ENCODE assay signal across 8 mouse cellular contexts in genomic region chr19:46086337-46086736, GRCm38 (mm10). TPM values are rescaled to one million over a fixed set of nuclear protein-coding genes. Genes with fewer than 3 reads are reported as not detected.
DNase-seq lines count a peak whose midpoint lies in the region; ATAC-seq lines count a peak whose summit lies in the region.

No protein-coding gene starts in this region.

- H3K27me3 ChIP-seq in heart, embryonic 11.5 days (ENCODE audit: control insufficient read depth, insufficient read depth, low read length), result no peaks in the 10 kb centered on the region

- DNase-seq in heart, postnatal 14 days, result peak; percentile 49 to 70
- DNase-seq in CD4-positive, CD25-positive, alpha-beta regulatory T cell, adult 2 months (ENCODE audit: low read depth, low spot score), result peak; percentile 86
- peak; percentile 64 for DNase-seq in WW6 (ENCODE audit: low read depth, low spot score)
- peak; percentile 62 for DNase-seq in embryo, embryonic 11 days
- peak; percentile 37 for DNase-seq in layer of hippocampus, adult 9-11 months
- peak; percentile 48 for DNase-seq in thymus, postnatal 25 days

- H3K9me3 ChIP-seq in heart, embryonic 11.5 days (replicated peaks; ENCODE audit: control insufficient read depth, low read length), result no peaks in the 10 kb centered on the region

- no peak overlapping the region for H3K4me2 ChIP-seq in heart, embryonic 11.5 days

- H3K4me3 ChIP-seq in heart, embryonic 11.5 days (ENCODE audit: low read depth, low read length), result no peak overlapping the region

- no peak overlapping the region for H3K27ac ChIP-seq in heart, embryonic 11.5 days (ENCODE audit: low read depth, low read length)

- peaks cover 37% of the 10 kb centered on the region for H3K36me3 ChIP-seq in heart, embryonic 11.5 days (ENCODE audit: control insufficient read depth, insufficient read depth, low read length)

- peaks cover 7% of the 10 kb centered on the region; the same call in 1 of the 2 replicates for H3K4me1 ChIP-seq in heart, embryonic 11.5 days (ENCODE audit: control insufficient read depth, insufficient read depth, low read length)

- intact Hi-C loops in heart, postnatal 14 days (cut with DNase I), result loop anchor here (5.0 kb wide), 1 partner anchor 166 kb away; no protein-coding TSS in a partner anchor

- H3K9ac ChIP-seq in heart, embryonic 11.5 days (ENCODE audit: low read depth, low read length), result no peak overlapping the region

- WGBS in heart, embryonic 11.5 days (ENCODE audit: insufficient replicate concordance), result 45% methylated on average over 3 of the region's 3 CpGs

- ATAC-seq in heart, embryonic 11.5 days (replicated peaks; ENCODE audit: insufficient number of reproducible peaks, low FRiP score, low TSS enrichment), result no peak
- peak; percentile 85 for ATAC-seq in megakaryocyte progenitor cell, adult 5-6 weeks (replicated peaks; ENCODE audit: poor library complexity)

RNA-seq across cellular contexts. Expression of gene Nolc1, which starts 10.7 kb away (rescaled TPM):
- 10 to 100 TPM; 16.4 to 17.2 TPM for total RNA-seq in heart, postnatal 14 days (2021)
- 64.1 and 65.4 TPM in 2 replicates for polyA plus RNA-seq in heart, embryonic 11.5 days (2014; fragmentation: Nextera tagmentation; extraction: Ambion mirVana)
- 88.6 and 94.0 TPM in 2 replicates for total RNA-seq in megakaryocyte progenitor cell, adult 5-6 weeks (2015)
- 180 and 221 TPM in 2 replicates for total RNA-seq in megakaryocyte progenitor cell, adult 5-6 weeks (2017)

RNA-seq across cellular contexts. Expression of gene Ldb1, which starts 41.3 kb away (rescaled TPM):
- total RNA-seq in heart, postnatal 14 days (2021), result 10 to 100 TPM; 54.4 to 61.0 TPM
- polyA plus RNA-seq in heart, embryonic 11.5 days (2014; fragmentation: Nextera tagmentation; extraction: Ambion mirVana), result 53.6 and 59.7 TPM in 2 replicates
- 67.8 and 83.7 TPM in 2 replicates for total RNA-seq in megakaryocyte progenitor cell, adult 5-6 weeks (2015)
- 80.5 and 109 TPM in 2 replicates for total RNA-seq in megakaryocyte progenitor cell, adult 5-6 weeks (2017)

RNA-seq across cellular contexts. Expression of gene Pprc1, which starts 41.7 kb away (rescaled TPM):
- 10 to 100 TPM; 13.8 to 14.1 TPM for total RNA-seq in heart, postnatal 14 days (2021)
- polyA plus RNA-seq in heart, embryonic 11.5 days (2014; fragmentation: Nextera tagmentation; extraction: Ambion mirVana), result 36.8 and 46.7 TPM in 2 replicates
- total RNA-seq in megakaryocyte progenitor cell, adult 5-6 weeks (2015), result 56.6 and 59.6 TPM in 2 replicates
- total RNA-seq in megakaryocyte progenitor cell, adult 5-6 weeks (2017), result 20.7 and 26.0 TPM in 2 replicates

RNA-seq across cellular contexts. Expression of gene Elovl3, which starts 45.4 kb away (rescaled TPM):
- under 1 TPM in 1 of 2 experiments, not detected in 1; 0.67 TPM for total RNA-seq in heart, postnatal 14 days (2021)
- not detected in 2 replicates for polyA plus RNA-seq in heart, embryonic 11.5 days (2014; fragmentation: Nextera tagmentation; extraction: Ambion mirVana)
- total RNA-seq in megakaryocyte progenitor cell, adult 5-6 weeks (2015), result not detected in 2 replicates
- not detected in 2 replicates for total RNA-seq in megakaryocyte progenitor cell, adult 5-6 weeks (2017)

Comparison
In these comparisons a context has a peak if more than half of its experiments do, and no peak if none do; other contexts are left out.
1. RNA of gene Nolc1, which starts 10.7 kb away (total RNA-seq): 88.6 to 221 TPM in megakaryocyte progenitor cell, adult 5-6 weeks; 16.4 to 17.2 TPM in heart, postnatal 14 days; every median in the first group is over 4 times any median in the second.
2. Peak in every context shown above with its lines, with median percentiles within 50 percentile points of each other: DNase-seq.